Mouse (Mus musculus) layer of hippocampus, adult 2 months (tissue): ENCODE measurements at regions not wholly inside any gene's neighbourhood (a gene's known extent, or its start where the extent isn't known, plus 50 kb on each side); places are given as distances from the start of the nearest gene placed in this dataset.

Source experiments
- DNase-seq, 2 experiments: peaks; one replicate each; pipeline ENCODE4 v3.0.0; 2022; ENCODE audit warnings: low spot score in 2 of 2
- H3K27ac ChIP-seq: fragments of 200-600 bp; 2 replicates; pipeline ENCODE4 v1.8.1; 2022
- H3K4me3 ChIP-seq: fragments of 200-600 bp; 2 replicates; pipeline ENCODE4 v1.8.1; 2022; ENCODE audit warnings: mild to moderate bottlenecking
- CTCF ChIP-seq: fragments of 200-600 bp; conservative IDR thresholded peaks from 2 replicates; pipeline ENCODE4 v1.8.1; 2022; ENCODE audit warnings: antibody characterized with exemption, mild to moderate bottlenecking, moderate library complexity

- TF ChIP-seq CTCF = no peak
- no peak overlapping the region for H3K27ac ChIP-seq
- H3K4me3 ChIP-seq = no peak overlapping the region
- DNase-seq = no peak
Measured at GRCm38 (mm10) chr6:98800040-98800439, 457.5 kb upstream of the Gm765 start.

GRCm38 (mm10) chr6:98797778-98798177, 455.2 kb upstream of the Gm765 start:
- H3K4me3 ChIP-seq = no peak overlapping the region
- H3K27ac ChIP-seq = no peak overlapping the region
- TF ChIP-seq CTCF = no peak
- DNase-seq = no peak

- Histone ChIP-seq H3K27ac (no peak overlapping the region), H3K4me3 (no peak overlapping the region)
- DNase-seq = no peak
- no peak for TF ChIP-seq CTCF
Measured at GRCm38 (mm10) chr6:98797373-98797772, 454.8 kb upstream of the Gm765 start.

- no peak for DNase-seq
- no peak for TF ChIP-seq CTCF
- Histone ChIP-seq H3K4me3 (no peak overlapping the region), H3K27ac (no peak overlapping the region)
Measured at GRCm38 (mm10) chr6:98796666-98797065, 454.1 kb upstream of the Gm765 start.

- no peak for DNase-seq
- no peak overlapping the region for H3K4me3 ChIP-seq
- TF ChIP-seq CTCF = no peak
Measured at GRCm38 (mm10) chr6:98787422-98787821, 444.9 kb upstream of the Gm765 start.

GRCm38 (mm10) chr6:98782074-98782473, 439.5 kb upstream of the Gm765 start:
- Histone ChIP-seq H3K4me3 (no peak overlapping the region), H3K27ac (no peak overlapping the region)
- peak in 1 of 2 experiments; percentile 24 for DNase-seq
- TF ChIP-seq CTCF = no peak

More at GRCm38 (mm10) chr6:98787422-98787821, 444.9 kb upstream of the Gm765 start:
- no peak overlapping the region for H3K27ac ChIP-seq

- DNase-seq = no peak
- no peak for TF ChIP-seq CTCF
- no peak overlapping the region for H3K27ac ChIP-seq
- no peak overlapping the region for H3K4me3 ChIP-seq
Measured at GRCm38 (mm10) chr6:98775780-98776179, 433.2 kb upstream of the Gm765 start.

GRCm38 (mm10) chr6:98769999-98770398, 427.4 kb upstream of the Gm765 start:
- DNase-seq = no peak
- TF ChIP-seq CTCF = no peak
- no peak overlapping the region for H3K4me3 ChIP-seq
- no peak overlapping the region for H3K27ac ChIP-seq

GRCm38 (mm10) chr6:98769322-98769721, 426.8 kb upstream of the Gm765 start:
- no peak for DNase-seq
- no peak overlapping the region for H3K4me3 ChIP-seq
- no peak overlapping the region for H3K27ac ChIP-seq
- no peak for TF ChIP-seq CTCF

- H3K27ac ChIP-seq = no peak overlapping the region
- no peak for TF ChIP-seq CTCF
- peak; percentile 11 to 15 for DNase-seq
- H3K4me3 ChIP-seq = no peak overlapping the region; the same call in 1 of the 2 replicates
Measured at GRCm38 (mm10) chr6:98767858-98768336, 425.3 kb upstream of the Gm765 start.

- TF ChIP-seq CTCF = no peak
- Histone ChIP-seq H3K4me3 (no peak overlapping the region), H3K27ac (no peak overlapping the region)
- DNase-seq = no peak
Measured at GRCm38 (mm10) chr6:98754487-98754886, 411.9 kb upstream of the Gm765 start.

- no peak for DNase-seq
- TF ChIP-seq CTCF = no peak
- Histone ChIP-seq H3K27ac (no peak overlapping the region), H3K4me3 (no peak overlapping the region)
Measured at GRCm38 (mm10) chr6:98748618-98749017, 406.1 kb upstream of the Gm765 start.

- no peak for DNase-seq
- H3K4me3 ChIP-seq = no peak overlapping the region
- H3K27ac ChIP-seq = no peak overlapping the region
- TF ChIP-seq CTCF = no peak
Measured at GRCm38 (mm10) chr6:98746976-98747375, 404.4 kb upstream of the Gm765 start.

- Histone ChIP-seq H3K27ac (no peak overlapping the region), H3K4me3 (no peak overlapping the region)
- no peak for DNase-seq
- TF ChIP-seq CTCF = no peak
Measured at GRCm38 (mm10) chr6:98740447-98740846, 397.9 kb upstream of the Gm765 start.

GRCm38 (mm10) chr6:98731010-98731530, 388.5 kb upstream of the Gm765 start:
- no peak overlapping the region for H3K27ac ChIP-seq
- no peak overlapping the region for H3K4me3 ChIP-seq
- TF ChIP-seq CTCF = no peak
- no peak for DNase-seq
